Mouse (Mus musculus): Measurements from ENCODE around the gene Zfp60.
"Not testable (repeated sequence)": the region's sequence is repeated elsewhere in the genome, so short reads cannot be mapped to it uniquely, and the experiment has no call there.

The Zfp60 gene

GRCm38 (mm10) chr7:27793865-27794264 is 62.7 kb downstream of the Zfp60 start:
- not testable (repeated sequence) for DNase-seq (ENCODE audit: low read depth, low spot score)

- DNase-seq (ENCODE audit: low read depth, low spot score), result no peak
Measured at GRCm38 (mm10) chr7:27794566-27794965, 63.4 kb downstream of the Zfp60 start.

GRCm38 (mm10) chr7:27797906-27798811 is 67.0 kb downstream of the Zfp60 start:
- no peak for DNase-seq (ENCODE audit: low read depth, low spot score)

GRCm38 (mm10) chr7:27801137-27801536 is 69.9 kb downstream of the Zfp60 start:
- no peak for DNase-seq (ENCODE audit: low read depth, low spot score)

- no peak for DNase-seq (ENCODE audit: low read depth, low spot score)
Measured at GRCm38 (mm10) chr7:27802986-27803385, 71.8 kb downstream of the Zfp60 start.
